Mouse (Mus musculus) brain, embryonic 14.5 days (tissue): ENCODE measurements around the gene Ubl7. TPM values are rescaled to one million over a fixed set of nuclear protein-coding genes. Genes with fewer than 3 reads are reported as not detected.

Source experiments
- DNase-seq: peaks from one replicate; pipeline ENCODE4 v3.0.0-alpha.2; 2011; ENCODE audit warnings: low read depth
- CTCF ChIP-seq: fragments of 200-500 bp; IDR thresholded peaks from 2 replicates; pipeline ENCODE4 v1.5.1; 2012; ENCODE audit warnings: inconsistent platforms, mild to moderate bottlenecking, moderate library complexity, borderline replicate concordance; ENCODE audit not compliant: insufficient read depth, insufficient read length; ENCODE audit errors: extremely low read depth
- POLR2A ChIP-seq: fragments of 200-500 bp; IDR thresholded peaks from 2 replicates; pipeline ENCODE4 v1.6.1; 2012; ENCODE audit warnings: mild to moderate bottlenecking, inconsistent platforms, borderline replicate concordance; ENCODE audit not compliant: poor library complexity, insufficient read depth, insufficient read length, severe bottlenecking; ENCODE audit errors: extremely low read depth
- polyA plus RNA-seq: library from polyadenylated mRNA; depleted of rRNA; stranded (reverse); fragments of >200 nt; gene quantifications from 2 replicates; pipeline ENCODE4 v1.2.3, GENCODE M21; 2012

Ubl7 gene
- polyA plus RNA-seq, 1 experiment: 125 TPM

DNA sequence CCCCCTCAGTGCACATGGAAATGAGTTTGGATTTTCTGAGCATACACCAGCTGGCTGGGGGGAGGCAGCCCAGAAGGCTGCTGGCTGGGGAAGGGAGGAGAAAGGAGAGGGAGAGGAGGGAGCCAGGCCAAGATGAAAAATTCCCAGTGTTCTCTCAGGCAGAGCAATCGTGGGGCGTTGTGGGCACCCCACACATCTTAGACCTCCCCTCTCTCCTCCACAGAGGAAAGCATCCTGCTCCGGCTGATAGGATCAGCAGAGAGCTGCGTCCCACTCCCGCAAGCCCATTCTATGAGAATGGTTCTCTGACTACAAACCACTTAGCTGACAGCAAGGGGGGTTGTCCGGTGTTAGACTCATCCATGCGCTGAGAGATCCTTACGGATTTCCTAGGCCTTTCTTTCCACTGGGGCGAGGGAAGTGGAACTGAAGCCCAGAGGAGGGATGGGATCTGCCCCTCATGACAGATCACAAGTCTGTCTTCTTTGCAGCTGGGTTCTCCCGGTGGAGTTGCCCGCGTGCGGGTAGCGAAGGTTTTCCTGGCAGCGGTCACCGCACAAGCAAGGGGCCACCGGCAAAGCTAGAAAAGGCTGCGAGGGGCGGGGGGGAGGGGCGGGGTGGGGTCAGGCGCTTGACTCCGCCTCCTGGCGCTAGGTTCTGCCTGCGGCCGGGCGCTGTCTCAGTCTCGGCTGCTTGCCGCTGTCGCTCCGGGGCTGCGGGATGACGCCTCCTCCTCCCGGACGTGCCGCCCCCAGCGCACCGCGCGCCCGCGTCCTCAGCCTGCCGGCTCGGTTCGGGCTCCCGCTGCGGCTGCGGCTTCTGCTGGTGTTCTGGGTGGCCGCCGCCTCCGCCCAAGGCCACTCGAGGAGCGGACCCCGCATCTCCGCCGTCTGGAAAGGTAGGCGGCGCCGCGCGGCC is 28.9 kb downstream of the Ubl7 start, which contains the start of gene Sema7a:
Sema7a (plus strand) TSS at position 682 of the 918 bp plus-strand sequence.
- peak; percentile 92 for DNase-seq
- no peak for TF ChIP-seq CTCF
- peak; percentile 85 for TF ChIP-seq POLR2A

GRCm38 (mm10) chr9:57940349-57940794 is 29.6 kb downstream of the Ubl7 start:
- DNase-seq: peak; percentile 73

GRCm38 (mm10) chr9:57940861-57941638 is 30.3 kb downstream of the Ubl7 start:
- peak; percentile 35 for DNase-seq
- TF ChIP-seq CTCF: no peak
- no peak for TF ChIP-seq POLR2A

More at GRCm38 (mm10) chr9:57940349-57940794, 29.6 kb downstream of the Ubl7 start:
- TF ChIP-seq CTCF (no peak), POLR2A (no peak; the same call in 1 of the 2 replicates)

DNA sequence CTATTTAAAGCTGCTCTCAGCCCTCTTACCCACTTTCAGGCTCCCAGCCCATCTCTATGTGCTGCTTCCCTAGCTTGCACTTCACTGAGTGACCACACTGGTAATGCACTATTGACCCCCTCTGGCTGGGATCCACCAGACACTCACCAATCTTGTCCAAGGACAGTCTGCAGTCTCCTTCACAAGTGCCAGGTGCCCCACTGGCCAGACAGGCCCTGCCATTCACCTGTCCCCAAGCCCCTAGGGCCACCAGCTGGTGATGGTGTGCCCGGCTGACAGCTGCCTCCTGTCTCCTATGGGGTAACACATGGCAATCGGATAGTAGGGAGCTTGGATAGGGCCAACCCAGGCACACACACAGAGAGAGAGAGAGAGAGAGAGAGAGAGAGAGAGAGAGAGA is 31.3 kb downstream of the Ubl7 start:
- TF ChIP-seq POLR2A (no peak), CTCF (no peak)
- DNase-seq: no peak

- TF ChIP-seq CTCF (no peak), POLR2A (no peak)
- DNase-seq: no peak
Observed at GRCm38 (mm10) chr9:57943067-57943466, 32.3 kb downstream of the Ubl7 start.

DNA sequence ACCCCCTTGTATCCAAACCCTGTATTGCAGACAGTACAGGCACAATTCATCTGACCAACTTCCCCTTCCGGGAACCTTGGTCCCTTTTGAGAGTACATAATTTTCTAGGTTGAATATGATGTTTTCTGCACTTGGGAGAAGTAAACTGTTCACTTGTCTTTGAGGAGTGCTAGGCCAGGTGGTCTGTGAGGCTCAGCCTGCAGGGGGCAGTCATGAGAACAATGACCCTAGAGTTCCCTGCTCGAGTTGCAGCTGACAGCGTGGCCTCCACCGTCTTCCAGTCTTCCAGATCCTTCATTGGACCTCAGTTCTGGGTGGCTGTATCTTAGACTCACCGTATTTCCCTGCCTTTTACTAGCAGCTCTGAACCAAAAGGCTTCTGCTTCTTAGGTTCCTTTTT is 33.8 kb downstream of the Ubl7 start:
- TF ChIP-seq CTCF (peak; percentile 72), POLR2A (no peak)

DNA sequence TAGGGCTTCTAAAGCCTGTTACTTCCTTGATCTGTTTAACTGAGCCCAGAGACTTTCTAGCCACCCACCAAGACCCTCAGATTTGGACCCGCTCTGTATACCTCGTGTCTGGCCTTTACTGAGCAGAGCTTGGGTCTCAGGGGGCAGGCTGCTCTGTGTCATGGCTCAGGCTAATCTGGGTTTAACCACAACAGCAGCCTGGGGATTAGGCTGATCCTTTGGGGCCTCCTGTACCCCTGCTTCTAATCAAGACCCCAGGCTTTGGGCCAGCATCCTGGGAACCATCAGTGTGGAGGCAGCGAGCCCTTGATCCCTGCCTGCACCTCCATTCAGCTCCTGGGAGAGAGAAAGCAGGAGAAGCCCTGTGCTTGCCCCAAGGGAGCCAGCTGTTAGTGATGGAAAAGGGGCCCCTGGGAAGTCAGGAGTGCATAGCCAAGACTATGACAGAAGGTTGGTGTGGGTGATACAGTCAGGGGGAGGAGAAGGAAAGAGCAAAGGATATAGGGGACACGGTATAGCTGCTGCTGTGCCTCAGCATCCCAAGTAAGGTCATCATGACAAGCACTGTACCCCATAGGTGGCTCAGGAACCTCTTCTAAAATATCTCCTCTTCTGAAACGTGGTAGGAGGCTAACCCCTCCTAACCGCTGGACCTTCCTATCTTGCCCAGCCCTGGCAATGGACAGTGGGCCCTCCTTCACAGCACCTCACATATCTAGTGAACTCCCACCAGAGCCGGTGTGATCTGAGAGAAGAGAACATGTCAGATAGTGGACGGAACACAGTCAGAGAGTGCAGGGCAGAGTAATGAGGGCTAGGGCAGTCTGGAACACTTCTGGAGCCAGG is 35.2 kb downstream of the Ubl7 start:
- TF ChIP-seq CTCF: no peak
- TF ChIP-seq POLR2A: no peak
- DNase-seq: no peak

More for the DNA sequence above, 33.8 kb downstream of the Ubl7 start:
- peak; percentile 47 for DNase-seq

DNA sequence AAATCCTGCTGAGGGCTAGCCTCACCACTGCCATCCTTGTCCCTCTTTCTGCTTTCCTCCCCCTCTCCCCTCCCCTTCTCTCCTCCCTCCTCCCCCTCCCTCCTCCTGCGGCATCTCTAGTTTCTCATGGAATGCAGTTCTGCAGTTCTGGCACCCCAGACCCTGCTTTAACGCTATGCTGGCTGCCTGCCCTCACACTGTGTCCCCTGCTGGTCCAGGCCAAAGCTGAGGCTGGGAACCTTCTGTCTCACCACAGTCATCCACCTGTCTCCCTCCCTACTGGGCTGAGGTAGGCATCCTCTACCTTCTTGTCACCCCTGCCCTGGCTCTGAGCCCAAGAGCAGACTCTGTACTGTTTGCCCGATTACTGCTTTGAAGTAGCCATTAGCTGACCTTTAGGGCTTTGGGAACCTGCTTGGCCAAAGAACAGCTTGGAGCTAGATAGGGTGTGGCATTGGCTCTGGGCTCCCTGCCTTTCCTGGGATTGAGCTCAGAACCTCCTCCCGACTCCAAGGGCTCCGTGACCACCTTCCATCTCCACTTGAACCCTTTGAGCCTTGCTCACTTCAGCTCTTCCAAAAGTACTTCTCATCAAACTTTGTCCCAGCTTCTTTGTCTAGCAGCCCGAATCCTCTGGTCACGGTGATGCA is 36.7 kb downstream of the Ubl7 start:
- DNase-seq: no peak
- TF ChIP-seq POLR2A: no peak
- TF ChIP-seq CTCF: no peak

GRCm38 (mm10) chr9:57948333-57948931 is 37.7 kb downstream of the Ubl7 start:
- DNase-seq: no peak
- TF ChIP-seq CTCF (no peak), POLR2A (no peak)
